Mouse (Mus musculus): ENCODE results near the gene Celf2. TPM values are rescaled to one million over a fixed set of nuclear protein-coding genes. Genes with fewer than 3 reads are reported as not detected.

Celf2 gene
- polyA plus RNA-seq, 1 experiment from 2014 or later, result 35.4 TPM

- no peak overlapping the region for H3K27ac ChIP-seq (ENCODE audit: low read length)
- WGBS, result 87% methylated on average over 6 of the region's 6 CpGs
- H3K4me3 ChIP-seq (ENCODE audit: low read length), result no peak overlapping the region
- no peaks in the 10 kb centered on the region for H3K4me1 ChIP-seq (ENCODE audit: control insufficient read depth, insufficient read depth, low read length)
- no peak overlapping the region for H3K9ac ChIP-seq (ENCODE audit: low read depth, low read length)
- no peaks in the 10 kb centered on the region for H3K9me3 ChIP-seq (ENCODE audit: control insufficient read depth, low read length)
- no peak for ATAC-seq
- no peaks in the 10 kb centered on the region for H3K36me3 ChIP-seq (ENCODE audit: control insufficient read depth, insufficient read depth, low read length)
- H3K4me2 ChIP-seq (ENCODE audit: low read depth, low read length), result no peak overlapping the region
- no peaks in the 10 kb centered on the region for H3K27me3 ChIP-seq (replicated peaks; ENCODE audit: control insufficient read depth, insufficient read depth, low read length)
Observed at GRCm38 (mm10) chr2:6830021-6830420, 679.3 kb downstream of the Celf2 start.

GRCm38 (mm10) chr2:6827583-6827982 lies 681.8 kb downstream of the Celf2 start:
- Histone ChIP-seq H3K9me3 (ENCODE audit: control insufficient read depth, low read length) (no peaks in the 10 kb centered on the region), H3K4me3 (ENCODE audit: low read length) (no peak overlapping the region), H3K27me3 (replicated peaks; ENCODE audit: control insufficient read depth, insufficient read depth, low read length) (no peaks in the 10 kb centered on the region), H3K4me2 (ENCODE audit: low read depth, low read length) (no peak overlapping the region), H3K36me3 (ENCODE audit: control insufficient read depth, insufficient read depth, low read length) (no peaks in the 10 kb centered on the region), H3K27ac (ENCODE audit: low read length) (no peak overlapping the region), H3K4me1 (ENCODE audit: control insufficient read depth, insufficient read depth, low read length) (no peaks in the 10 kb centered on the region), H3K9ac (ENCODE audit: low read depth, low read length) (no peak overlapping the region)
- no peak for ATAC-seq
- 62% methylated on average over 2 of the region's 2 CpGs for WGBS

GRCm38 (mm10) chr2:6823021-6823420 lies 686.3 kb downstream of the Celf2 start:
- H3K9ac ChIP-seq (ENCODE audit: low read depth, low read length), result no peak overlapping the region
- H3K27me3 ChIP-seq (replicated peaks; ENCODE audit: control insufficient read depth, insufficient read depth, low read length), result no peaks in the 10 kb centered on the region
- H3K4me3 ChIP-seq (ENCODE audit: low read length), result no peak overlapping the region
- H3K9me3 ChIP-seq (ENCODE audit: control insufficient read depth, low read length), result no peaks in the 10 kb centered on the region
- H3K36me3 ChIP-seq (ENCODE audit: control insufficient read depth, insufficient read depth, low read length), result no peaks in the 10 kb centered on the region
- no peaks in the 10 kb centered on the region for H3K4me1 ChIP-seq (ENCODE audit: control insufficient read depth, insufficient read depth, low read length)
- WGBS, result 83% methylated on average over 1 of the region's 1 CpGs
- no peak for ATAC-seq
- no peak overlapping the region for H3K27ac ChIP-seq (ENCODE audit: low read length)
- no peak overlapping the region for H3K4me2 ChIP-seq (ENCODE audit: low read depth, low read length)

GRCm38 (mm10) chr2:6821593-6821992 lies 687.8 kb downstream of the Celf2 start:
- Histone ChIP-seq H3K27me3 (replicated peaks; ENCODE audit: control insufficient read depth, insufficient read depth, low read length) (no peaks in the 10 kb centered on the region), H3K4me2 (ENCODE audit: low read depth, low read length) (no peak overlapping the region), H3K4me3 (ENCODE audit: low read length) (no peak overlapping the region), H3K4me1 (ENCODE audit: control insufficient read depth, insufficient read depth, low read length) (no peaks in the 10 kb centered on the region), H3K9me3 (ENCODE audit: control insufficient read depth, low read length) (no peaks in the 10 kb centered on the region), H3K36me3 (ENCODE audit: control insufficient read depth, insufficient read depth, low read length) (no peaks in the 10 kb centered on the region), H3K9ac (ENCODE audit: low read depth, low read length) (no peak overlapping the region), H3K27ac (ENCODE audit: low read length) (no peak overlapping the region)
- WGBS, result 84% methylated on average over 2 of the region's 2 CpGs
- ATAC-seq, result no peak

GRCm38 (mm10) chr2:6815281-6815680 lies 694.1 kb downstream of the Celf2 start:
- 77% methylated on average over 2 of the region's 2 CpGs for WGBS
- Histone ChIP-seq H3K27ac (ENCODE audit: low read length) (no peak overlapping the region), H3K9me3 (ENCODE audit: control insufficient read depth, low read length) (no peaks in the 10 kb centered on the region), H3K36me3 (ENCODE audit: control insufficient read depth, insufficient read depth, low read length) (no peaks in the 10 kb centered on the region), H3K4me1 (ENCODE audit: control insufficient read depth, insufficient read depth, low read length) (no peaks in the 10 kb centered on the region), H3K9ac (ENCODE audit: low read depth, low read length) (no peak overlapping the region), H3K4me3 (ENCODE audit: low read length) (no peak overlapping the region), H3K27me3 (replicated peaks; ENCODE audit: control insufficient read depth, insufficient read depth, low read length) (no peaks in the 10 kb centered on the region), H3K4me2 (ENCODE audit: low read depth, low read length) (no peak overlapping the region)
- ATAC-seq, result no peak

GRCm38 (mm10) chr2:6808736-6809135 lies 700.6 kb downstream of the Celf2 start:
- Histone ChIP-seq H3K4me1 (ENCODE audit: control insufficient read depth, insufficient read depth, low read length) (no peaks in the 10 kb centered on the region), H3K4me3 (ENCODE audit: low read length) (no peak overlapping the region), H3K9me3 (ENCODE audit: control insufficient read depth, low read length) (no peaks in the 10 kb centered on the region), H3K4me2 (ENCODE audit: low read depth, low read length) (no peak overlapping the region), H3K9ac (ENCODE audit: low read depth, low read length) (no peak overlapping the region), H3K27me3 (replicated peaks; ENCODE audit: control insufficient read depth, insufficient read depth, low read length) (no peaks in the 10 kb centered on the region), H3K36me3 (ENCODE audit: control insufficient read depth, insufficient read depth, low read length) (no peaks in the 10 kb centered on the region), H3K27ac (ENCODE audit: low read length) (no peak overlapping the region)
- ATAC-seq, result no peak
- 58% methylated on average over 1 of the region's 1 CpGs for WGBS

- no peak for ATAC-seq
- no peaks in the 10 kb centered on the region for H3K36me3 ChIP-seq (ENCODE audit: control insufficient read depth, insufficient read depth, low read length)
- no peaks in the 10 kb centered on the region for H3K9me3 ChIP-seq (ENCODE audit: control insufficient read depth, low read length)
- no peaks in the 10 kb centered on the region for H3K4me1 ChIP-seq (ENCODE audit: control insufficient read depth, insufficient read depth, low read length)
- no peak overlapping the region for H3K9ac ChIP-seq (ENCODE audit: low read depth, low read length)
- no peak overlapping the region for H3K4me2 ChIP-seq (ENCODE audit: low read depth, low read length)
- no peak overlapping the region for H3K4me3 ChIP-seq (ENCODE audit: low read length)
- 80% methylated on average over 5 of the region's 5 CpGs for WGBS
- no peak overlapping the region for H3K27ac ChIP-seq (ENCODE audit: low read length)
- H3K27me3 ChIP-seq (replicated peaks; ENCODE audit: control insufficient read depth, insufficient read depth, low read length), result no peaks in the 10 kb centered on the region
Observed at GRCm38 (mm10) chr2:6796754-6797153, 712.6 kb downstream of the Celf2 start.

- Histone ChIP-seq H3K27me3 (replicated peaks; ENCODE audit: control insufficient read depth, insufficient read depth, low read length) (no peaks in the 10 kb centered on the region), H3K4me1 (ENCODE audit: control insufficient read depth, insufficient read depth, low read length) (no peaks in the 10 kb centered on the region), H3K9ac (ENCODE audit: low read depth, low read length) (no peak overlapping the region), H3K27ac (ENCODE audit: low read length) (no peak overlapping the region), H3K9me3 (ENCODE audit: control insufficient read depth, low read length) (no peaks in the 10 kb centered on the region), H3K4me2 (ENCODE audit: low read depth, low read length) (no peak overlapping the region), H3K4me3 (ENCODE audit: low read length) (no peak overlapping the region), H3K36me3 (ENCODE audit: control insufficient read depth, insufficient read depth, low read length) (no peaks in the 10 kb centered on the region)
- WGBS, result 83% methylated on average over 5 of the region's 5 CpGs
- no peak for ATAC-seq
Observed at GRCm38 (mm10) chr2:6795995-6796588, 713.3 kb downstream of the Celf2 start.

GRCm38 (mm10) chr2:6794858-6795257 lies 714.5 kb downstream of the Celf2 start:
- Histone ChIP-seq H3K4me3 (ENCODE audit: low read length) (no peak overlapping the region), H3K27ac (ENCODE audit: low read length) (no peak overlapping the region), H3K36me3 (ENCODE audit: control insufficient read depth, insufficient read depth, low read length) (no peaks in the 10 kb centered on the region), H3K4me2 (ENCODE audit: low read depth, low read length) (no peak overlapping the region), H3K9ac (ENCODE audit: low read depth, low read length) (no peak overlapping the region), H3K9me3 (ENCODE audit: control insufficient read depth, low read length) (no peaks in the 10 kb centered on the region), H3K4me1 (ENCODE audit: control insufficient read depth, insufficient read depth, low read length) (no peaks in the 10 kb centered on the region), H3K27me3 (replicated peaks; ENCODE audit: control insufficient read depth, insufficient read depth, low read length) (no peaks in the 10 kb centered on the region)
- 75% methylated on average over 7 of the region's 7 CpGs for WGBS
- ATAC-seq, result no peak

GRCm38 (mm10) chr2:6790876-6791275 lies 718.5 kb downstream of the Celf2 start:
- WGBS, result 92% methylated on average over 2 of the region's 2 CpGs
- no peaks in the 10 kb centered on the region for H3K27me3 ChIP-seq (replicated peaks; ENCODE audit: control insufficient read depth, insufficient read depth, low read length)

More at GRCm38 (mm10) chr2:6790876-6791275, 718.5 kb downstream of the Celf2 start:
- ATAC-seq, result no peak
- Histone ChIP-seq H3K36me3 (ENCODE audit: control insufficient read depth, insufficient read depth, low read length) (no peaks in the 10 kb centered on the region), H3K9me3 (ENCODE audit: control insufficient read depth, low read length) (no peaks in the 10 kb centered on the region), H3K9ac (ENCODE audit: low read depth, low read length) (no peak overlapping the region), H3K4me1 (ENCODE audit: control insufficient read depth, insufficient read depth, low read length) (no peaks in the 10 kb centered on the region), H3K4me3 (ENCODE audit: low read length) (no peak overlapping the region), H3K4me2 (ENCODE audit: low read depth, low read length) (no peak overlapping the region), H3K27ac (ENCODE audit: low read length) (no peak overlapping the region)

All from intestine, embryonic 16.5 days (tissue).